Mouse (Mus musculus): Measurements from ENCODE around the gene Vangl2.

DNA sequence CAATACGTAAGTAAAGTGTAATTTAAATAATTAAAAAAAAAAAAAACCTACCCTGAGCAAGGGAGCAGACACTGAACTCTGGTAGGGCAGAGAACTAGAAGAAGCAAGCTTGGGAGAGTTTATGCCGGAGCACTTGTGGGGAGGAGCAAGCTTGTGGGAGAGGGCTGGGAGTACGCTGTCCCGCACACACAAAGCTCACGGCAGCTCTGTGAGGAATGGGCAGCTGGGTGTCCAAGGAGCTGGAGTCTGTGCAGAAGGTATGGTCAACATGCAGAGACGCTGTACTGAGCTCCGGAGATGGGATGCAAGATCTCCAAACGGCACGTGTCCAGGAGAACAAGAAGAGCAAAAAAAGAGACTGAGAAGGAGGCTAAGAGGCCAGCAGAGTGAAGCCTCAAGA lies 13.5 kb downstream of the Vangl2 start:
- TF ChIP-seq TBP (IDR thresholded peaks at IDR 0.05; ENCODE audit: low read depth, low read length) (no peak), CTCF (IDR thresholded peaks at IDR 0.05 in 2 of 3, conservative IDR thresholded peaks at IDR 0.05 in 1 of 3; ENCODE audit: control insufficient read depth in 1 of 3, insufficient read depth in 1 of 3, low read depth in 2 of 3, low read length in 3 of 3, poor library complexity in 1 of 3, severe bottlenecking in 1 of 3) (no peak), POLR2A (IDR thresholded peaks at IDR 0.05; ENCODE audit: control insufficient read depth in 1 of 2, insufficient read depth in 1 of 2, low read depth in 1 of 2, low read length in 2 of 2, poor library complexity in 1 of 2) (no peak), POLR2AphosphoS5 (IDR thresholded peaks at IDR 0.05; ENCODE audit: borderline replicate concordance, low read depth, low read length) (no peak), MXI1 (IDR thresholded peaks at IDR 0.05; ENCODE audit: low read depth, low read length) (no peak), POLR2AphosphoS2 (IDR thresholded peaks at IDR 0.05; ENCODE audit: low read length) (no peak), GATA1 (IDR thresholded peaks at IDR 0.05; ENCODE audit: low read depth, low read length) (no peak), EP300 (IDR thresholded peaks at IDR 0.05; ENCODE audit: low read depth in 1 of 2, low read length in 2 of 2) (no peak), ZKSCAN1 (IDR thresholded peaks at IDR 0.05; ENCODE audit: low read depth, low read length) (no peak), GABPA (IDR thresholded peaks at IDR 0.05; ENCODE audit: low read depth, low read length) (no peak), ZC3H11A (IDR thresholded peaks at IDR 0.05; ENCODE audit: low read depth, low read length) (no peak)
